Mouse (Mus musculus): ENCODE measurements around the gene Rab42.
A peak's percentile ranks its signal among the peaks of the same experiment; 100 is the strongest.

Gene Rab42

GRCm38 (mm10) chr4:132273166-132273565, 30.0 kb downstream of the Rab42 start:
- DNase-seq (ENCODE audit: low read depth), result peak; percentile 67

DNA sequence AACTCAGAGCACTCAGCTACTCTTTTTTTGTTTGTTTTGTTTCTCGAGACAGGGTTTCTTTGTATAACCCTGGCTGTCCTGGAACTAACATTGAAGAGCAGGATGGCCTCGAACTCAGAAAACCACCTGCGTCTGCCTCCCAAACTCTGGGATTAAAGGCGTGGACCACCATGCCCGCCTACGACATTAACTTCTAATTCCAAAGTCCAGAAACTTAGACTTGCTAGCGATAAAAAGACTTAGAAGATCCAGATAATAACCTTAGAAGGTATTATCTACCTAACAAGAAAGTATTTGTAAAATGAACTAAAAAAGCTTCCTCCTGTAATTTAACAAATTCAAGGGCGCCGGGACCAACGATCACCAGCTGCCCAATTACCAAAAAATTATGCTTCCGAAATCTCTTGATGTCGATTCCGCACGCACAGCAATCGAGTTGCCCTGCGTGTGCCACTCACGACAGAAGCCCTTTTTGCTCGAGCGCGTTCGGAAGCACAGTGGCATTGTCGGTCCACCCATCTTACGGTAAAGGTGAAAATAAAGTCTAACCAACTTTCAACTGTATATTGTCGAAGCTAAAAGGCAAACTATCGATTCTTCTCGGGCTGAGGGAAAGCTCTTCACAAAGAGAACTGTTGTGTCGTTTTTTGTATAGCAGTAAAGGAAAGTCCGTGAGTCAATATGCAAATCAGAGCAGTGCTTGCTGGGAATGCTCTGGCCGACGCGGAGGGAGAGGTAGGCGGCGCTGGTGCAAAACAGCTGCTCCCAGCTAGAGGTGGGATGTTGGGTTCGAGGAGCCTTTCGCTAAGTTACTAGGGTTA, 33.2 kb downstream of the Rab42 start:
- peak; percentile 99 for DNase-seq (ENCODE audit: low read depth)

- peak; percentile 88 for DNase-seq (ENCODE audit: low read depth)
Measured at GRCm38 (mm10) chr4:132268871-132269739, 34.1 kb downstream of the Rab42 start.

DNA sequence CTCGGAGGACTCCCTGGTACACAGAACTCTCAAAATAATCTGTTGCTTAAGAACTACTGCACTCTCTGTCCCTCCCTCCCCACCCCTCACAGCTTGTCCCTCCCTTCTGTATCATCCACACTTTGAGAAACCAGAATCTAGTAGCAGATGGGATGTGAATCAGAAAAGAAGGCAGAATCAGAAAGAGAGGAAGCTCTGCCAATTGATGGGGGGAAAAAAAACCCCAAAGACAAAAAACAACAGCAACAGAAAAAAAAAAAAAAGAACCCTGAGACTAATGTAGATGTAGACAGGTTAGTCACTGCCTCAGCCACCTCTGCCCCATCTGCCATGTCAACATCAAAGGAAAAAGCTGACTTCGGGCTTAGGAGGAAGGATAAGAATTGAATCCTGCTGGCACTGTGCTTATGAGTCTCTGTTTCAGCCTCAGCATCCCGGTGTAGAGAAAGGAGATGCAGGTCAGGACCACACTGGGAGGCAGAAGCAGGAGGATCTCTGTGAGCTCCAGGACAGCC, 36.3 kb downstream of the Rab42 start:
- DNase-seq (ENCODE audit: low read depth), result no peak

- DNase-seq (ENCODE audit: low read depth), result peak; percentile 54
Measured at GRCm38 (mm10) chr4:132263313-132263712, 39.9 kb downstream of the Rab42 start.

DNA sequence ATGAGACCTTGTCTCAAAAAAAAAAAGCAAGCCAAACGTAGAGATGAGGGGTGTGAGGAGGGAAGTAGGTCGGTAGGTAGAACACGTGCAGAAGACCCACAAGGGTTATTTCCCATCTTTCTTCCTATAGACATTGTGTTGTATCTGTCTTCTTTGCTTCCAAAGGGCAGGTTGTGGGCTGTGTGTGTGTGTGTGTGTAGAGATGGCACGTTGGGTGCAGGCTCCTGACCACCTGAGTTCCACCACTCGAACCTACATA, 40.9 kb downstream of the Rab42 start:
- DNase-seq (ENCODE audit: low read depth), result no peak

DNA sequence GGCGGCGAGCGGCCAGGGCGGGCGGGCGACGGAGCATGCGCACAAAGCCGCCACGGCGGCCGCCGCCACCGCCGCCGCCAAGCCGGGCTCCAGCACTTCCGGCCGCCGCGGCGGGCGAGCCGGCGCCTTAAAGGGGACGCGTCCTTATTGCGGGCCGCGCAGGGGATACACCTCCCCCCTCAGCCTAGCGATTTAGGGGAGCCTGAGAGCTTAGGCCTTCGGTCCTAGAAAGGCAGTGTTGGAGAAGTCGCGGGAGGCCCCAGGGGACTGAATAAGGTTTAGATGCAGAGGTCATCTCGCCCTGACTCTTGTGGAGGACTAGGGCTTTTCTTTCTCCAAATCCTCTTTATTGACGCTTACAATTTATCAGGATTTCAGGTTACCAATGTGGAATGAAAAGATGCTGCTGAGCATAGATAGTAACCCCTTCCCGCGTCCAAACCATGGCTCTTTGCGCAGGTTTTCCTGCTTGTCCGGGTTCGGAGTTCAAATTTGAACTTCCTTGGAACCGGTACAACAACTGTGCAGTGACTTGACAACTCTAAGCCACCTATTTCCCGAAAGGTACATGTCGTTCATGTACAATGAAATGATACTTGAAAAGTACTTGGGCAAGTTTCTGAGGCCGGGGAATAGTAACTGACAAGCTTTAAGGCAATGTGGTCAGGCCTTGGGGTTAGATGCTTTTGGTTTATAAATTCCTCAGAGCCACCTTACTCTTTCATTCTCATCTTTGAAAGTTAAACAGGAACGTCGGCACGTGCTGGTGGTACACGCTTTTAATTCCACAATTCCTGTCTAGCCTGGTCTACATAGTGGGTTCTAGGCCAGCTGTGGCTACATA, 41.4 kb downstream of the Rab42 start, which contains the start of gene Gmeb1:
TSS of gene Gmeb1 (minus strand) at position 89 of the 844 bp plus-strand sequence.
- peak; percentile 77 for DNase-seq (ENCODE audit: low read depth)

DNA sequence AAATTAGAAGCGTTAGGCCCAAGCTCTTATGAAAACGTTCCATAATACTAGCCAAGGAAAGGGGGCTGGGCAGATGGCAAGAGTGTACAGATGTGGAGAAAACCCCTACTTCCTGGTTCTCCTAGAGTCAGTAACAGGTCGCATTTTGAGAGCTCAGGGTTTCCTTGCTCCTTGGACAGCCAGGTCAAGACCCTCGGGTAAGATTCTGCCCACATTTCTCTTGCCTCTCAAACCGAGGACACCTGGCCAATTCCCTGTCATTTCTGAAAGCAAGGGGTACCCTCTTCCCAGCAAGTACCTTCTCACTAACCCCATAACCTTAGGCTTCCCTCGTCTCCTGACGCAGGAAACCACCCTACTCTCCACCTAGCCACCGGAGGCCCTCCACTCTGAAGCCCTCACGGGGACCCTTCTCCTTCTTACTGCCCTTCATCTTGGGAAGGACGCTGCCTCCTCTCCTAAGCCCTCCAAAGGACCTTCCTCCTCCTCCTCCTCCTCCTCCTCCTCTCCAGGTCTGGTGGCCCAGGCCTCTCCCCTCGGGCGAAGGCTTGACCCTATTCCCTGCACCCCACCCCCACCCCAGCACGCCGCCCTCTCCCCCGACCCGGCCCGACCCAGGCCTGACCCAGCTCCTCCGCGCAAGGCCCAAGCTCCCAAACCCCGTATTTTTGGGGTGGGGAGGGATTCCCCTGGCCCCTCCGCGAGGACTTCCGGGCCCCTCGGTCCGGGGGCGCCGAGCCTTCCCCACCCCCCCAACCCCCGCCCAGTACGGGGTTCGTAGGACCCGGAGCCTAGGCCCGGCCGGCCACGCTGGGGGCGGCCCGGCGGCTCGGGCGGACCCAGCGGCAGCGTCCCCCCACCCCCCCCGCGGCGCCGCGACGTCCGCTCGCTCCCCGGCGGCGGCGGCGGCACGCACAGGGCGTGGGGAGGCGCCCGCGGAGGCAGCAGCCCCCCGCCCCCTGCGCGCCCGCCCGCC, 42.5 kb downstream of the Rab42 start:
- peak; percentile 63 for DNase-seq (ENCODE audit: low read depth)

- no peak for DNase-seq (ENCODE audit: low read depth)
Measured at GRCm38 (mm10) chr4:132259248-132259647, 43.9 kb downstream of the Rab42 start.

DNA sequence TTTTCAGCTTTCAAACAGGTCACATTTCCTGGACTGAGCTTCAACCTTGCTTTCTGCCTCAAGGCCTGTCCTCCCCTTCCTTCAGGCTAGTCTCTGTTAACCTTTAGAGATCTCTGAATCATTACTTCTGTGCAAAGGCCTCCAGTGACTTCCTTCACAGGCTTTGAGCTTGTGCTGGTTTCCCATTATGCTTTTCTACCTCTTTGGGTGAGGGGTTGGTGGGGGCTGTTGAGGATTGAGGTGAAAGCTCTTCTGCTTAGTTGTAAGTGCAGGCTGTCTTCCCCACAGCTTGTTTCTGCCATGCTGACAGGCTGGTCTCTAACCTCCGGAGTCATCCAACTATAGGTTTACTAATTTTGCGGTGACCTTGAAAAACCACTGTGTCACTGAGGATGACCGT, 46.8 kb downstream of the Rab42 start:
- DNase-seq (ENCODE audit: low read depth), result no peak

GRCm38 (mm10) chr4:132254986-132255385, 48.2 kb downstream of the Rab42 start:
- peak; percentile 46 for DNase-seq (ENCODE audit: low read depth)

GRCm38 (mm10) chr4:132253622-132254021, 49.6 kb downstream of the Rab42 start:
- DNase-seq (ENCODE audit: low read depth), result no peak

DNA sequence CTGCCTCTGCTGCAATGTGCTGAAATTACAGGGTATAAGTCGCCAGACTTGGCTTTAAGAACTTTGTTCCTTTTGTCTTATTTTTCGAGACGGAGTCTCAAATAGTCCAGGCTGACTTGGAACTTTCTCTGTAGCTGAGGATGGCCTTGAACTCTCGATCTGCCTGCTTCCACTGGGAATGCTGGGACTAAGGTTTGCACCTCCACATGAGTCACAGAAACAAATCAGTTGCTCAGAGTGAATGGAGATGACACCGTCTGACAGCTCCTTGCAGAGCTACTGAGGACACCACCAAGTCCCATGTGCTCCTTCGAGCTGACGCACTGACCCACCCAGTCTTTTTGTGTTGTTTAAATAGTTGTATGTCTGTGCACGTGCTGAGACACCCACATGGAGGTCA, 50.1 kb downstream of the Rab42 start:
- no peak for DNase-seq (ENCODE audit: low read depth)

Measured in 416B (cell line).